Mouse (Mus musculus) cerebellum, adult 2 months (tissue): Measurements from ENCODE around the gene Cd79b. TPM values are rescaled to one million over a fixed set of nuclear protein-coding genes. Genes with fewer than 3 reads are reported as not detected.
A peak's percentile ranks its signal among the peaks of the same experiment; 100 is the strongest.

Experiments used
- DNase-seq, 2 experiments: peaks; one replicate each; pipeline ENCODE4 v3.0.0; 2021
- H3K27ac ChIP-seq: fragments of 200-500 bp; 2 replicates; pipeline ENCODE4 v1.5.1; 2012; ENCODE audit warnings: low read length, control low read depth, inconsistent platforms; ENCODE audit not compliant: insufficient read depth
- H3K27me3 ChIP-seq: fragments of 200-500 bp; 2 replicates; pipeline ENCODE4 v1.6.1; 2012; ENCODE audit warnings: inconsistent platforms, mild to moderate bottlenecking, low read length, moderate library complexity; ENCODE audit not compliant: control insufficient read depth, insufficient read depth
- H3K4me1 ChIP-seq: fragments of 200-500 bp; 2 replicates; pipeline ENCODE4 v1.6.1; 2011; ENCODE audit warnings: low read length; ENCODE audit not compliant: control insufficient read depth, insufficient read depth
- H3K4me3 ChIP-seq: fragments of 200-500 bp; replicated peaks from 2 replicates; pipeline ENCODE3; 2011; ENCODE audit warnings: mild to moderate bottlenecking, low read depth, low read length, control low read depth; ENCODE audit not compliant: insufficient read depth
- CTCF ChIP-seq: fragments of 200-500 bp; IDR thresholded peaks from 2 replicates; pipeline ENCODE4 v1.5.1; 2011; ENCODE audit warnings: low read depth, mild to moderate bottlenecking, control low read depth, low read length, moderate library complexity, borderline replicate concordance; ENCODE audit not compliant: insufficient read depth
- POLR2A ChIP-seq: fragments of 200-500 bp; IDR thresholded peaks from 2 replicates; pipeline ENCODE4 v1.6.1; 2011; ENCODE audit warnings: low read length, control low read depth, borderline replicate concordance; ENCODE audit not compliant: insufficient read depth
- WGBS: fragments of 180-500 bp; shearing (Covaris S2); methylation state at CpG from one replicate; pipeline ENCODE4 v1.1.7; 2018; 5-methylcytosine and 5-hydroxymethylcytosine counted together
- polyA plus RNA-seq: library from polyadenylated mRNA; depleted of rRNA; stranded (reverse); fragments of >200 nt; gene quantifications from 2 replicates; pipeline ENCODE4 v1.2.3, GENCODE M21; 2012

Cd79b gene
- polyA plus RNA-seq, 1 experiment = 0.70 TPM

DNA sequence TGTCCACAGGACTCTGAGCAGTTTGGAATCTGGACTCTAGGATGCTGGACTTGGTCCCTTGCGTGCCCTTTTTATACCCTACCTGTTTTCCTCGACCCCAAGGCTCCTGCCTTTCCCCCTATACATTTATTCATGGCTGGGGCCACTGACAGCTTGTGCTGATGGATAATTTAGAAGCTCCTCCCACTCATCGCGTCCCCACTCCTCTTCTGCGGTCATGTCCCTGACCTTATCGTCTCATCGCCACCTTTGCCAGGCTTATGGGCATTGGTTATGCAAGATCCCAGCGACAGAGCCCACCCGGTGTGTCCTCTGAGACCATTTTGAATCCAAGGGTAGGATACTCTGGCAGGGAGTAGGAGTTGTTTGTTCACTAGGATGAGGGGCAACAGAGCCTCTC is 12.8 kb downstream of the Cd79b start, which contains the start of gene Gh:
Gene Gh (minus strand): TSS at position 101 of the 400 bp plus-strand sequence.
- WGBS = 79% methylated on average over 9 of the region's 9 CpGs
- Histone ChIP-seq H3K27ac (no peak within 1 kb of the TSS), H3K4me3 (no peak within 1 kb of the TSS), H3K27me3 (no peaks in the 10 kb centered on the region), H3K4me1 (no peaks in the 10 kb centered on the region)
- no peak for TF ChIP-seq CTCF
- no peak for DNase-seq

DNA sequence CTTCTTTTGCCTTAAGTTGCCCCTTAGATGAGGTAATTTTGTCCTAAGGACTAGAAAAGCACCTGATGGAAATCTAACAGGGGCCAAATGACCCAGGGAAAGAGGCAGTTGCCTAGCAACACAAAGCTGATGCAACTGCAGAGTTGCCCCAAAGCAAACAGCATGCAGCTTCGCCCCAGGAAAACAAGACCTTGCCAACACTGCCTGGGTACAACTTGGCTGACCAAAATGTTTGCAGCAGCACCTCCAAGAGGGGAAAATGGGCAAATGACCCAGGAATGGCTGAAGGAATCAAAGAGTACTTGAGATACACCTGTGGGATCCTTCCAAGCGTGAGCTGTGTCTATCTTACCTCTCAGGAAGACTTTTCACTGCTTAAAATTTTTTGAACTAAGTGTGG is 22.7 kb downstream of the Cd79b start:
- 44% methylated on average over 2 of the region's 2 CpGs for WGBS
- Histone ChIP-seq H3K27ac (peak overlapping the region; percentile 26), H3K4me1 (peaks cover 31% of the 10 kb centered on the region; the same call in 1 of the 2 replicates), H3K27me3 (no peaks in the 10 kb centered on the region), H3K4me3 (no peak overlapping the region)
- DNase-seq = peak; percentile 87 to 92
- TF ChIP-seq POLR2A = no peak
- peak; percentile 24; the same call in 1 of the 2 replicates for TF ChIP-seq CTCF

DNA sequence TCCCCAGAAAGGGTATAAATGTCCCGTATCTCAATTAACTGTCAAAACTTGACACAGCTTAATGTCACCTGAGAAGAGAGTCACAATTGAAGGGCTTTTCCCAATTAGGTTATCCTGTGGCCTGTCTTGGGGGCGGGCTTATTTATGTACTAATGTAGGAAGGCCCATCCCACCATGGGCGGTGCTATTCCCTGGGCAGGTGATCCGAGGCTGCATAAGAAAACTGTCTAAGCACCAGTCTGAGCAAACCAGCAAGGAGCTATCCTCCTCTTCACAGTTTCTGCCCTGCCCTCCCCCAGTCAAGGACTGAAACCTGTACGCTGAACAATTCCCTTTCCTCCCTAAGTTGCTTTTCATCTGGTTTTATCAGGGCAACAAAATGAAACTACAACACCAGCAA is 24.2 kb downstream of the Cd79b start:
- peak in 1 of 2 experiments; percentile 27 for DNase-seq
- no peak overlapping the region for H3K4me3 ChIP-seq
- whole genome bisulfite sequencing = 97% methylated on average over 5 of the region's 5 CpGs
- TF ChIP-seq POLR2A (no peak), CTCF (no peak)
- peaks cover 41% of the 10 kb centered on the region for H3K4me1 ChIP-seq
- H3K27me3 ChIP-seq = no peaks in the 10 kb centered on the region
- no peak overlapping the region for H3K27ac ChIP-seq

DNA sequence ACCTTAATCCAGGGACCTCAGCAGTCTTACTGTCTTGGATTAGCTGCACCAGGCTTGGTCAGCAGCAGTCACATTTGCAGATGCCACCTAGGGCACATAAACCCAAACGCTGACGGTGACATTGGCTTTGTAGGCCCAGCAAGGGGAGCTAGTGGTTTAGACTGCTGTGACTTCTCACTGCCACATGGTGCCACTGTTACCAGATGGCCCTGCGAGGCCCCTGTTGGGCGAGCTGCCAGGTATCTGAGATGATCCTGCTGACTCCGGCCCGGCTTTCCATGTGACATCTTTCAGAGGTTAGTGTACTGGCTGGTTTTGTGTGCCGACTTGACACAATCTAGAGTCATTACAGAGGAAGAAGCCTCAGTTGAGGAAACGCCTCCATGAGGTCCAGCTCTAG is 25.2 kb downstream of the Cd79b start:
- DNase-seq = peak; percentile 91 to 95
- no peak overlapping the region for H3K4me3 ChIP-seq
- peaks cover 44% of the 10 kb centered on the region for H3K4me1 ChIP-seq
- 3% methylated on average over 8 of the region's 8 CpGs for WGBS
- H3K27ac ChIP-seq = peak overlapping the region; percentile 76
- no peak for TF ChIP-seq POLR2A
- peak; percentile 59; the same call in 1 of the 2 replicates for TF ChIP-seq CTCF
- H3K27me3 ChIP-seq = no peaks in the 10 kb centered on the region

DNA sequence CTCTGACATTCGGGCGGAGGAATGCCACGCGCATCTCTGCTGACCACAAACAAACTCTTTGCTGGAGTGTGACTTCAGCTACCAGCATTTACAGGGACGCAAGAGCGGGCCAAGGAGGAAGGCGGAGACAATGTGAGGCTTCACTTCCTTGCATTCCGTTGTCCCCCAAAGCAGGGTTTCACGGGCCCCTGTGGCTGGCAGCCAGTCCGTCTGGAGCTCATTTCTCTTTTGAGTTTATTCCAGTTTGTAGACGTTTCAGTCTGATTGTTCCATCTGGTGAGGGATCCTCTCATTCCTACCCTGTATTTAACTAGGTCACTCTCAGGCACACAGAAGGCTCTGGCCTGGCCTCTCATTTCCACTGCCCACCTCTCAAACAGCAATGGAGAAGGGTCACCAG is 27.6 kb downstream of the Cd79b start:
- H3K4me3 ChIP-seq = peak overlapping the region; percentile 6
- peak; percentile 87 to 89 for DNase-seq
- peak overlapping the region; percentile 89 for H3K27ac ChIP-seq
- peaks cover 64% of the 10 kb centered on the region for H3K4me1 ChIP-seq
- TF ChIP-seq CTCF (no peak), POLR2A (peak; percentile 30; the same call in 1 of the 2 replicates)
- WGBS = 6% methylated on average over 11 of the region's 11 CpGs
- no peaks in the 10 kb centered on the region for H3K27me3 ChIP-seq

DNA sequence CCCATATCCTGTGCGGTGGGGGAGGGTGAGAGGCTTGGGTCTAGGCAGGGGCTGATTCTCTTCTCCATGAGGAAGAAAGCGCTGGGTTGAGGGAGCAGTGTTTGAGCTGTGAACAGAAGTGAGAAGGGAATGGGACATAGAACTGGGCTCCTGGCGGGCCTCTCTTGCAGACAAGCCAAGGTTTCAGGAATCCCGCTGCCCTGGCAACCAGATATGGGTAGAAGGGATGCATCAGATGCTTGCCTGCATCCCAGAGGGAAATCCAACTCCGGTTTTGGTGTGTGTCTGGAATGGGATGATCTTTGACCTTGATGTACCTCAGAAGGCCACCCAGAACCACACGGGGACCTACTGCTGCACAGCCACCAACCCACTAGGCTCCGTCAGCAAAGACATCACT is 28.4 kb downstream of the Cd79b start:
- DNase-seq = peak; percentile 60 to 63
- TF ChIP-seq CTCF = no peak
- TF ChIP-seq POLR2A = no peak
- no peaks in the 10 kb centered on the region for H3K27me3 ChIP-seq
- peaks cover 59% of the 10 kb centered on the region for H3K4me1 ChIP-seq
- peak overlapping the region; percentile 89 for H3K27ac ChIP-seq
- H3K4me3 ChIP-seq = no peak overlapping the region
- whole genome bisulfite sequencing = 34% methylated on average over 7 of the region's 7 CpGs

DNA sequence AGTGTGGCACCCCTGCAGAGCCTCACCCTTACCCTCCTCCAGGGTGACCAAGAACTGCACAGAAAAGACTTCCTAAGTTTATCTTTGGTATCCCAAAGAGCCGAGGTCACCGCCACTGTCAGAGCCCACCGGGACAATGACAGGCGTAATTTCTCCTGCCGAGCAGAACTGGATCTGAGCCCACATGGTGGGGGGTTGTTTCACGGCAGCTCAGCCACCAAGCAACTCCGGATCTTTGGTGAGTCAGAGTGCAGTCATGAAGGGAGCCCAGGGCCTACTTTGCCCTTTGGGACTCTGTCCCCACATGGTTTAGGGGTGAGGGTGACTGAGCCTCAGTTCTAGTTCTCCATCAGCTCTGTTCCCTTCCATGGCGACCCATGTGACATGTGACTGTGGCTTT is 30.4 kb downstream of the Cd79b start:
- Histone ChIP-seq H3K27me3 (no peaks in the 10 kb centered on the region), H3K4me3 (no peak overlapping the region), H3K4me1 (peaks cover 47% of the 10 kb centered on the region), H3K27ac (no peak overlapping the region)
- no peak for DNase-seq
- no peak for TF ChIP-seq POLR2A
- TF ChIP-seq CTCF = no peak
- WGBS = 42% methylated on average over 8 of the region's 8 CpGs

DNA sequence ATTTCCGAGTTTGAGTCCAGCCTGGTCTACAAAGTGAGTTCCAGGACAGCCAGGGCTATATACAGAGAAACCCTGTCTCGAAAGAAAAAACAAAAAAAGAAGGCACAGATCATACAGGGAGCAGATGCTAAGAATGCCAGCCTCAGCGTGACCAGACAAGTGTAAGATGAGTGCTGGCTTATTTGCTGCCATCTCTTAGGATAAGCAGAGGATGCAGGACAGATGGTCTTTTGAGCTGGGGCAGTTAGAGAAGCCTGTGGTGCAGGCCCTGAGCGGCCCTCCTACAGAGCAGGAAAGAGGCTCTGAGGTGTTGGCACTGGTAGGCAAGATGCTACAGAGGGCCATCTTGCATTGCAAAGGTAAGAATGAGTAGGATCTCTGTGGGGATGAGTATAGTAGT is 31.2 kb downstream of the Cd79b start:
- peak overlapping the region; percentile 11 for H3K27ac ChIP-seq
- no peaks in the 10 kb centered on the region for H3K27me3 ChIP-seq
- no peak for TF ChIP-seq CTCF
- DNase-seq = peak; percentile 59 to 75
- peaks cover 44% of the 10 kb centered on the region for H3K4me1 ChIP-seq
- H3K4me3 ChIP-seq = no peak overlapping the region
- 22% methylated on average over 4 of the region's 4 CpGs for WGBS
